Mouse (Mus musculus): ENCODE data around the gene Magi1.

GRCm38 (mm10) chr6:94159256-94159655 is 124.5 kb downstream of the Magi1 start:
- TF ChIP-seq CTCF (IDR thresholded peaks at IDR 0.05; ENCODE audit: control insufficient read depth, insufficient read depth, low read length) (no peak), POLR2A (IDR thresholded peaks at IDR 0.05; ENCODE audit: borderline replicate concordance, control insufficient read depth, low read depth, low read length) (no peak)

Data from bone marrow, adult 2 months (tissue).